Mouse (Mus musculus) skeletal muscle tissue, adult 2 months (tissue): ENCODE data around the gene Mum1.

Experiments
- DNase-seq: peaks from one replicate; pipeline ENCODE4 v3.0.0-alpha.2; 2012; ENCODE audit warnings: low read depth, low spot score

Gene Mum1

GRCm38 (mm10) chr10:80226416-80227165 is at the start of gene Mum1:
TSS of gene Mum1 (plus strand) at chr10:80226434.
- peak; percentile 98 for DNase-seq

DNA sequence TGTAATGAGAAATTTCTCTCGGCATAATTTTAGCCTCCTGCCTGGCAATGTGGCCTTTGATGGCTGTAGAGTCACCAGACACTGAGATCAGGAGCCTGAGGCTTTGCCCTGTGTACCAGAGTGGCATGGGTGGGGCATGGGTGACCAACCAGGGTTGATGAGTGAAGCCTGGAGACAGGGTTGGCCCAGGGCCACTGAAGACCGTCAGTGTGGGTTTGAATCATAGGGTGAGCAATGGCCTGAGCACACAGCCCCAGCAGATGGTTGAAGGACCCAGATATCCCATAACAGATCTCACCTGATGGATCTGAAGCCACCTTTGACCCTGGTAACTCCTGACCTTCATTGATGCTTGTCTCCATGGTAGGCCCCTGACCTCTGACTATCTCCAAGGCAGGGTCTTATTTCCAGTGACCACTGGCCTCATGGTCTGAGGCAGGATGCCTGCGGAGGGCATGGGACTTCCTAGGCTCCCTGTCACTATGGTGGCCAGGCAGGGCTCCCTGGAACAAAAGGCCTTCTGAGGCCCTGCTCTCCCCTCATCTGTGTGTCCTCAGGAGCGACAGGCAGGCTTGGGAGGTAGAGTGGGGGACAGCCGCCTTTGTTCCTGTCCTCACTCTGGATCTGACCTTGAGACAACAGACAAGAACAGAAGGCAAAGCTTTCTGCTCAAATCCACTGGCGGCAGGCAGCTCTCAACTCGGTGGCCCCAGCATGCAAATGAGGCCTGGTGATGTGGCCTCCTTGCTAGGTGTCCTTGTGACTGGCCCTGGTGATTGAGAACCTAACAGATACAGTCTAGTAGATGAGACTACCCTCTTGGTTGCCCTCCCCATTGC is 48.6 kb upstream of the Mum1 start:
- DNase-seq = no peak

DNA sequence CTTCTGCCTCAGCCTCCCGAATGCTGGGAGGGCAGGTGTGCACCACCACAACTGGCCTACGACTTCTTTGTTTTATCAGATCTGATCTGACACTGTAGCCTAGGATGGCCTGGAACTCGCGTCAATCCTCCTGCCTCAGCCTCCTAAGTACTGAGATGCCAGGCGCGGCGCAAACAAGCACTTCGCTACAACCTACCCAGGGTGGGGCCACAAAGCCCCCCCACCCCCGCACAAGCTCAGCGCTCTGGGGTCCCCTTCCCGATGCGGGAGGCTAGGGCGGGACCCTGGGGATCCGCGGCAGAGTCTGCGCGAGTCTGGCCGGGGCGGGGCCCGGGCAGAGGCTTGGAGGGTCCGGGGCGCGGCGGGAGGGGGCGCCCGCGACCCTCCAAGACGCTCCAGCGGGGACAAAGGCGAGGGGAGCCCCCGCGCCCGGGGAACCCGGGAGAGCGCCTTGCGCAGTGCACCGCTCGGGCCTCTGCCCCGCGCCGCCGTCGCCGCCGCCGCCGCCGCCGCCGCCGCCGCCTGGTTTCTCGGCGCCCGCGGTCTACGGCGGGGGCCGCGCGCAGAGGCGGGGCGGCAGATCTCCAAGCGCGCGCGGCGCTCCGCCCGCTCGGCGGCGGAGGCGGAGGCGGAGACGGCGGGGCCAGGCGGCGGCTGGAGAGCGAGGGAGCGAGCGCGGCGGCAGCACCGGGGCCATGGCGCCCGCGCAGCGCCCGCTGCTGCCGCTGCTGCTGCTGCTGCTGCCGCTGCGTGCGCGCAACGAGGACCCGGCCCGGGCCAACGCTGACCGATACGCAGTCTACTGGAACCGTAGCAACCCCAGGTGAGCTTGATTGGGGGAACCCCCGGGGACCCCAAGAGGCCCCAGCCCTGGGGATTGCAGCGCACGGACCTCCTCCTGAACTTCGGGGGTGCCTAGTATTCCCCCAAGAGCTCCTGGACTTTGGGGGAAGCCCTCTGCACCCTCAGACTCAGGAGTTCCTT is 46.9 kb upstream of the Mum1 start, which contains the start of gene Efna2:
Gene Efna2, plus strand, starts transcription at position 415 of the 984 bp plus-strand sequence.
- DNase-seq = no peak

- DNase-seq = no peak
Observed at GRCm38 (mm10) chr10:80180288-80180687, 45.9 kb upstream of the Mum1 start.

- no peak for DNase-seq
Observed at GRCm38 (mm10) chr10:80180823-80181222, 45.4 kb upstream of the Mum1 start.

- DNase-seq = no peak
Observed at GRCm38 (mm10) chr10:80182547-80182946, 43.7 kb upstream of the Mum1 start.

GRCm38 (mm10) chr10:80186649-80187048 is 39.6 kb upstream of the Mum1 start:
- no peak for DNase-seq

DNA sequence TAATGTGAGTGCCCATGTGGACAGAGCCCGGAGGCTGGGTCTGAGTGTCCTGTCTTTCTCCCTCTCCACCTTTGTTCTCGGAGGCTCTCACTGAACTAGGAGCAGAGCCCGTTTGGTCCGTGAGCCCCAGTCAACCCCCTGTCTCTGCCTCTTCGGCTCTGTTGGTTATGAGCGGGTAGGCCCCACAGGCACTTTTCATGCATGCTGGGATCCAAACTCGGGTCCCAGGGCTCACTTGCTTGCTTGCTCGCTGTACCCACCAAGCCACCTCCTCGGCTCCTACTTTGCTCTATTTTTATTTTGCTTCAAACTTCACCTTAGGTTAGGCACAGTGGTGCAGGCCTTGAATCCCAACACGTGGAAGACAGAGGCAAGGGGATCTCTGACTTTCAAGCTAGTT is 38.5 kb upstream of the Mum1 start:
- DNase-seq = no peak

GRCm38 (mm10) chr10:80188453-80189024 is 37.7 kb upstream of the Mum1 start:
- DNase-seq = no peak

DNA sequence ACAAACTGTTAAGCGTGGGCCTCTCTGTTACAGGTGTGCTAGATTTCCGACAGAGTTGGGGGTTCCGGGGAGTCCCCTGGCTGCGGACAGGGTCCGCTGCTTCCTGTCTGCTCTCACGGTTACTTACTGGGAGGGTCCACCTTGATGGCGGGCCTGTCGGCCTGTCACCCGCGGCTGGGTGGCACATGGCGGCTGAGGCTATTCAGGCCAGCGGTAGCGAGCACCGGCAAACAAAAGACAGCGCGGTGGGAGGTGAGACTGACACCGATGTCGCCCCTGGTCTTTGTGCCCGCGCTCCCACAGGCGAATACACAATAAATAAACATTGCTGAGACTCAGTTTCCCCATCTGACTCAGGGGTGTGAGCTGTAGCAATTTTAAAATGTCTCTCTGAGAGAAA is 36.2 kb upstream of the Mum1 start:
- no peak for DNase-seq

DNA sequence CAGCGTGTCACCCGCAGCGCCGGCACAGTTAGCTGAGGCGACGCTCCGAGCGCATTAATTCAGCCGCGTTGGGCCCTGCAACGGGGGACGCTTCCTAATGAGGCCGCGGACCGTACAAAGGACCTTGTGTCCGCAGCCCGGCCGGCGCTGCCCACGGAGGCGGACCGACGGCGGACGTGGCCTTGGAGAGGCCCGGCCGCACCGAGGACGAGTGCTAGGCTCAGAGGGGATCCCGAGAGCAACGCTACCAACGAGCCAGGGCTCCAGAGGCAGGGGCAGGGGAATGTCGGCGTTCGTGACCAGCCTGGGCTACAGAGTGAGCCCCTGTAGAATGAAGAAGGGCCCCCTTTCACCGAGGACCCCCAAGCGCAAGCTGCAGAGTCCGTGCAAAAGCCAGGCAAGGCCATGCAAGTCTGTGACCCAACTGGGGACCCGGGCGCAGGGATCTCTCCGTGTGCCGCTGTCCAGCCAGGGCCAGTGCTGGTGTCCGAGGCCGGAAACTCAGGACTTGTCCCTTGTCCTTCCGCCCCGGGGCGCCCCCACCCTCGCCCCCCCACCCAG is 35.7 kb upstream of the Mum1 start:
- no peak for DNase-seq

DNA sequence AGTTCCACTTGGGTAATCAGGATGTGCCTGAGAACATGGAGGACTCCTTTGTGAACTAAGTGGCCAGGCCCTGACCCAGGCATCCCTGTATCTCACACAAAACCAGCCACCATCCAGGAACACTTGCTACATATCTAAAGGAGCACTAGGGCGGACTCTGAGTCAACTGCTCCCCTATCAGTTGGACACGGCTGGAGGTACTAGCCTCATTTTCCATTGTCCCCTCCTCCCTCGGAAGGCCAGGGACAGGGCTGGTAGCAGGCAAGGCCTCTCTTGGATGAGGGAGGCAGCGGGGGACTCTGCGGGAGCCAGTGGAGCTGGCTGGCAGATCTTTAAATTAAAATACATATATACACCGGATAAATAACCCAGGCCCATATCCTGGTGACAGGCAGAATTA is 32.3 kb upstream of the Mum1 start:
- DNase-seq = no peak

DNA sequence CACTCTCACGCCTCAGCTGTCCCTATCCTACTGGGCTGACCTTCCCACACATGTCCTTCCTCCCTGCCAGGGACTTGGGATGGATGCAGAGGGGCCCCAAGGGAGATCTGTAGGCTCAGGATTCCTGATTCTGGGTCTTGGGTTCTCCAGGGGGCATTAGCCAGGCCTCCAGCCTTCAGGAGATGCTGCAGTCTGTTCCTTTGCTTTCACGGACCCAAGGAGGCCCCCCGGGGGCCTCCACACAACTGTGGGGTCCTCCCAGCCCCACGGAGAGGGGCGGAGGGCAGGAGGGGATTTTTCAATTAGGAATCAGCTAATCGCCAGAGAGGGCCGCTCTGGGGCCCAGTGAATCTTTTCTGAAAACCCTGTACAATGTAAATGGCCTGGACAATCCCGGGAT is 31.8 kb upstream of the Mum1 start:
- DNase-seq = no peak

- no peak for DNase-seq
Observed at GRCm38 (mm10) chr10:80196167-80196566, 30.1 kb upstream of the Mum1 start.

- no peak for DNase-seq
Observed at GRCm38 (mm10) chr10:80196778-80197581, 29.3 kb upstream of the Mum1 start.

DNA sequence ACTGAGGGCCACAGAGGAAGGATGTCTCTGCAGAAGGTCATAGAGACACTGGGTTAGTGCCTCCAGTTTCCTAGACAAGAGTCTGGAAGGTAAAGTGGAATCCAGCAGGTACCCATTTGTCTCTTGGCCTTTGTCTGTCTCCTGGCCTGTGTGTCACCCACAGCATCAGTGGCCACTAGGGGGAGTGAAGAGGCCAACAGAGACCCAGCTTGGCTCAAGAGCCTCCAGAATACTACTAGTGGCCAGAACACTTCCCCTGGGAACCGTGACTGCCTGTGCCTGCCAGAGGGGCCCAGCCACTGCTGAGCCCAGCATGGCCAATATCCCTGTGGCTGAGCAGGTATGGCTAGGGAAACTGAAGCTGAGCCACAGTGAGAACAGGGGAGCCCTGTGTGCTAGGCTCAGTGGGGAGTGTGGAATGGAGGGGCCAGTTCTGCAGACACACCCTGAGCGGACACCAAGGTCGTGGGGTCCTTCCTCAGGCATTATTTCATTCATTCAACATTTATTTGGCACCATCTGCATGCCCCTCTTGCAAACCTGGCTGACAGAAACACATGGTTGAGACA is 26.7 kb upstream of the Mum1 start:
- DNase-seq = peak; percentile 79

GRCm38 (mm10) chr10:80200485-80200884 is 25.7 kb upstream of the Mum1 start:
- DNase-seq = no peak

DNA sequence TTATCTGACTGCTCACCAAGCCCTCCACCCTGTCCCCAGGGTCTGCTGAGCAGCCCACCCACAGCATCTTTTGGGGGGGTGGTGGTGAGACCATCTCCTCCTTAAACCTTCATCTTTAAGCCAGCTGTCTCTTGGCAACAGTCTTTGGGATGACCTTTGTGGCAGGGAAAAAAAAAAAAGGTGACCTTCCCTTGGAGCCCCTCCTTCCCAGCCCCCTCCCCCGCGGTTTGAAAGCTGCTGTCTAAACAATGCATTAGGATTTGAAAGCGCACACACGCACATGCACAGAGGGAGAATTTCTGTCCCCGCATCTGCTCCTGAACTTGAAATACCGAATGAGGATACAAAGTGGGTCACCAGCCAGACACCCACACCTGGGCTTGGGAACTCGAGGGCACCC is 22.2 kb upstream of the Mum1 start:
- DNase-seq = no peak

- DNase-seq = no peak
Observed at GRCm38 (mm10) chr10:80207201-80207600, 19.0 kb upstream of the Mum1 start.

DNA sequence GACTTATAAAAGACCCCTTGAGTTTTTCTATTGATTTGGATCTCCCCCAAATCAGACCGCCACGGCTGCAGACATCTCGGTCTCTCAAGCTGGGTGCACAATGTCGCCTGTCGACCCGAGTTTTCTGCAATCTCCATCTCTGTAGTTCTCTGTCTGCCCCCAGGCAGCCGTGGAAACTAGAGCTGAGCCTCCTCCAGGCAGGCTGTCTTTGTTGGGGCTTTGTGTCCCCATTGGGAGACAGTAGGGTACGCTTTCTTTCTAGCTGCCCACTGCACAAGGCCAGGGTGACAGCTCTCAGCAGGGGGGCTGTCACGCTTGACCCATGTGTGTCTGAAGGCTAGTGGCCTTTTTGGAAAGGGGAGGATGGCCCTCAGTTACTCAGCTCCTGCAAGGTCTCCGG is 18.6 kb upstream of the Mum1 start:
- DNase-seq = no peak
